Mouse (Mus musculus) hindbrain, embryonic 15.5 days (tissue): ENCODE measurements around the gene Kcnj8. TPM values are rescaled to one million over a fixed set of nuclear protein-coding genes. Genes with fewer than 3 reads are reported as not detected.
"Not testable (repeated sequence)": the region's sequence is repeated elsewhere in the genome, so short reads cannot be mapped to it uniquely, and the experiment has no call there.

Source experiments
- ATAC-seq: fragments of 200-750 bp; cut with Nextera tagmentation; 2 replicates; pipeline ENCODE4 v1.8.0; 2017; ENCODE audit warnings: low read depth, moderate number of reproducible peaks, moderate TSS enrichment; ENCODE audit not compliant: low FRiP score
- H3K27ac ChIP-seq: fragments of 300-500 bp; sonication (generic); replicated peaks from 2 replicates; pipeline ENCODE4 v1.5.1; 2015; ENCODE audit warnings: mild to moderate bottlenecking, inconsistent platforms
- H3K27me3 ChIP-seq: fragments of 300-500 bp; sonication (generic); 2 replicates; pipeline ENCODE4 v1.6.1; 2015; ENCODE audit warnings: control low read depth, inconsistent platforms
- H3K36me3 ChIP-seq: fragments of 300-500 bp; sonication (generic); 2 replicates; pipeline ENCODE4 v1.6.1; 2015; ENCODE audit warnings: control low read depth, inconsistent platforms
- H3K4me1 ChIP-seq: fragments of 300-500 bp; sonication (generic); replicated peaks from 2 replicates; pipeline ENCODE4 v1.6.1; 2015; ENCODE audit warnings: control low read depth, inconsistent platforms
- H3K4me2 ChIP-seq: fragments of 300-500 bp; sonication (generic); 2 replicates; pipeline ENCODE4 v1.6.1; 2015; ENCODE audit warnings: moderate library complexity, mild to moderate bottlenecking, inconsistent platforms
- H3K4me3 ChIP-seq: fragments of 300-500 bp; sonication (generic); 2 replicates; pipeline ENCODE4 v1.5.1; 2015; ENCODE audit warnings: mild to moderate bottlenecking, inconsistent platforms
- H3K9ac ChIP-seq: fragments of 300-500 bp; sonication (generic); 2 replicates; pipeline ENCODE4 v1.6.1; 2015; ENCODE audit warnings: inconsistent platforms
- H3K9me3 ChIP-seq: fragments of 300-500 bp; sonication (generic); 2 replicates; pipeline ENCODE4 v1.6.1; 2016; ENCODE audit warnings: control low read depth, inconsistent platforms
- WGBS: fragments of 180-500 bp; shearing (Covaris S2); methylation state at CpG from one replicate; pipeline ENCODE4 v1.1.7; 2015; 5-methylcytosine and 5-hydroxymethylcytosine counted together
- polyA plus RNA-seq: library from polyadenylated mRNA; unstranded; fragments of >200 nt; fragmentation: Nextera tagmentation; extraction: Ambion mirVana; gene quantifications from 2 replicates; pipeline ENCODE4 v1.2.1, GENCODE M21; 2015

Kcnj8 gene
- polyA plus RNA-seq, 1 experiment from 2014 or later = 13.6 TPM

DNA sequence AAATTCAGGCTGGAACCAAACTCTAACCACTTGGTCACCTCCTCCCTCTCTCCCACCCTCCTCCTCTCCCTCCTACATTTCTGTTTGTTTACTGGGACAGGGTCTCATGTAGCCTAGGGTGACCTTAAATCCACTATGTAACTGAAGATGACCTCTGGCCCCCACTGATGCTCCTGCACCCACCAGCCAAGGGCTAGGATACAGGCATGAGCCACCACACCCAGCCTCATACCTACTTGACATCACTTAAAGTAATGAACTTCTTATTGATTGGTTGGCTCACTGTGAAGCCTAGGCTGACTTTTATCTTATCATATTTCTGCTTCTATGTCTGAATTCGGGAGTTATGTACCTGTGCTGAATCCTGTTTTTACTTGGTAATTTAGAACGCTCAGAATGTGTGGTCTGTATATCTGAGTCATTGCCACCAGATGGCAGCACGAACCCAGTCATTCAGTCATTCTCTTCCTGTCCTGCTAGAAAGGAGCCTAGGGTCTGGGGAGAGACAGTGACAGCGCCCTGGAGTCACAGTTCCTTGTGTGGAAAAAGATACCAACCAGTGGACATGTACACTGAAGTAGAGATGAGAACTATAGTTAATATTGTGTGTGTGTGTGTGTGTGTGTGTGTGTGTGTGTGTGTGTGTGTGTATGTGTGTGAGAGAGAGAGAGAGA, 46.6 kb downstream of the Kcnj8 start:
- WGBS = 12% methylated on average over 4 of the region's 4 CpGs
- H3K9ac ChIP-seq = no peak overlapping the region
- H3K4me3 ChIP-seq = no peak overlapping the region
- no peaks in the 10 kb centered on the region for H3K36me3 ChIP-seq
- ATAC-seq = peak; percentile 80
- no peak overlapping the region for H3K4me2 ChIP-seq
- H3K27ac ChIP-seq = no peak overlapping the region
- H3K4me1 ChIP-seq = no peaks in the 10 kb centered on the region
- no peaks in the 10 kb centered on the region for H3K9me3 ChIP-seq
- no peaks in the 10 kb centered on the region for H3K27me3 ChIP-seq

DNA sequence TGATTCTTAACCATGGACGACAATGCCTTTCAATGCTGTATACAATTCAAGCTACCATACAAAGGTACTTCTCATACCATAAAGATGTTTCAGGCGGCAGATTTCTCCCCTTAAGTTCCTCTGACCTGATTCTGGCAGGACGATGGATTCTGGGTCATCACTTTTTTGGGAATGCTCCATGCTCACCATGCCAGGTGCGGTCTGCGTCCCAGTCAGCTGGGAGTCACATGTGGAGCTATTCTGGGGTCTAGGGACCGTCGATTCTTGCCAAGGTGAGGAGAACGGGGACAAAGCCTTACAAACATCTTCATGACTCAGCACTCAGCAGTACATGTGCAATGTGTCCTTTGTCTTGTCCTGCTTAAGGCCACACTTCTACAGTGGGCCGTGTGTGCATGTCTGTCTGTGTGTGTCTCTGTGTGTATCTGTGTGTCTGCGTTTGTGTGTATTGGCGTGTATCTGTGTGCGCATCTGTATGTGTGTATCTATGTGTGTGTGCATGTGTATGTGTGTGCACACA, 49.8 kb downstream of the Kcnj8 start:
- no peaks in the 10 kb centered on the region for H3K4me1 ChIP-seq
- no peak for ATAC-seq
- 85% methylated on average over 12 of the region's 12 CpGs for WGBS
- no peak overlapping the region for H3K27ac ChIP-seq
- no peaks in the 10 kb centered on the region for H3K9me3 ChIP-seq
- H3K4me3 ChIP-seq = no peak overlapping the region
- H3K36me3 ChIP-seq = no peaks in the 10 kb centered on the region
- no peak overlapping the region for H3K4me2 ChIP-seq
- no peaks in the 10 kb centered on the region for H3K27me3 ChIP-seq
- no peak overlapping the region for H3K9ac ChIP-seq

DNA sequence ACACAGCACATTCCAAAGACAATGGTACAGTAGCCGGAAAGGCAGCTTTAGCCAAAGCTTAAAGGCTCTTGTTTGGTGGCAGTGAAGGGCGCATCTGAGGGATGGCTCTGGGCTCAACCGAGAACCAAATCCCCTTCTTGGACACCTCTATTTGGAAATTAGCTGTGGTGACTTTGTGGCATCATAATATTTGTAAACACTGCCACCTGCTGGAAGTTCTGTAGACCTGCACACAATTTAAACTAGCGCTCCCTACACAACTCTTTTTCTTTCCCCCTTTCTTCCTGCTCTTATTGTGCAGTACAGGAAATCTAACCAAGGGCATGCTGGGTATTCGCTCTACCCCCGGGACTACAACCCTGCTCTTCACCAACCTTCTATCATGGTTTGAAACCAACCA, 52.3 kb downstream of the Kcnj8 start:
- no peaks in the 10 kb centered on the region for H3K9me3 ChIP-seq
- peak; percentile 50; the same call in 1 of the 2 replicates for ATAC-seq
- no peak overlapping the region for H3K9ac ChIP-seq
- H3K27me3 ChIP-seq = no peaks in the 10 kb centered on the region
- no peaks in the 10 kb centered on the region for H3K36me3 ChIP-seq
- no peak overlapping the region for H3K4me3 ChIP-seq
- 13% methylated on average over 6 of the region's 6 CpGs for WGBS
- no peak overlapping the region for H3K4me2 ChIP-seq
- no peaks in the 10 kb centered on the region for H3K4me1 ChIP-seq
- H3K27ac ChIP-seq = no peak overlapping the region

DNA sequence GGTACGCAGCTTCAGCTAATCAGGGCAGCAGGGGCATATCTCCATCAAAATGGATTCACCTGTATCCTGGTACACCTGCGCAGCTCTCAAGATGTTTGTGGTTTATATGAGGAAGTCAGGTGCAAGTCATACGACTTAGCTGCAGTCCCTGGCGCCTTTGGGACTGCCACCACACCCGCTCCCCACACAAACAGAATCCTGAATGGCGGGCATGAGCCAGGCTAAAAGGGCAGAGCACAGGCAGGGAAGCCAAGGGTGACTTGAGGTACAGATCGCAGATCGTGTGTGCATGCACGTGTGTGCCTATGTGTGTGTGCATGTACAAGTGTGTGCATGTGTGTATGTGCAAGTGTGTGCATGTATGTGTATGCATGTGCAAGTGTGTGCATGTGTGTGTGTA, 56.0 kb downstream of the Kcnj8 start:
- H3K27me3 ChIP-seq = peaks cover 15% of the 10 kb centered on the region; the same call in 1 of the 2 replicates
- H3K9ac ChIP-seq = not testable (repeated sequence)

DNA sequence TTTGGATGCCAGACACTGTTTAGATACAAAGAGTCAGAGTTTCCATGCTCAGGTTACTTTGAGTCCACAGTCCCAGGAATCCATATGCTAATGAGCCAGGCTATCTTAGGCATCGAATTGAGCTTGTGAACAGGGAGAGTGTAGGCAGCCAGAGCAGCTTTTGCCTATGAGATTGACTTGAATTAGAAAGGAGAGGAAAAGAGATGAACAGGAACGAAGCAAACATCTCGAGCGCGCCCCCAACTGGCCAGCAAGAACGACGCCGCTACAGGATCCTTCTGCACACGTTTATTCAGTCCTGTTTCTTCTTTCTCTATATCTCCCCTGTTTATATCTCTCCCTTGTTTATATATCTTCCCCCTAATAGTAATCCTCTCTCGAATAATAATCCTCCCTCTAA, 56.5 kb downstream of the Kcnj8 start:
- Histone ChIP-seq H3K9me3 (no peaks in the 10 kb centered on the region), H3K27ac (no peak overlapping the region), H3K36me3 (no peaks in the 10 kb centered on the region), H3K9ac (no peak overlapping the region), H3K27me3 (peaks cover 15% of the 10 kb centered on the region; the same call in 1 of the 2 replicates), H3K4me2 (no peak overlapping the region), H3K4me1 (no peaks in the 10 kb centered on the region), H3K4me3 (no peak overlapping the region)
- WGBS = 5% methylated on average over 10 of the region's 10 CpGs
- ATAC-seq = no peak

More for the DNA sequence above, 56.0 kb downstream of the Kcnj8 start:
- H3K9me3 ChIP-seq, H3K4me2 ChIP-seq, H3K27ac ChIP-seq, H3K4me1 ChIP-seq, H3K36me3 ChIP-seq, H3K4me3 ChIP-seq, ATAC-seq: not testable (repeated sequence)
- 79% methylated on average over 9 of the region's 9 CpGs for WGBS

Other genes starting within 250 kb of the Kcnj8 start
- 0.40 and 0.50 TPM in 2 replicates for gene Slco1a5, start 248.6 kb downstream of the Kcnj8 start, polyA plus RNA-seq
- gene Pyroxd1, start 226.0 kb downstream of the Kcnj8 start, polyA plus RNA-seq = 17.8 and 18.4 TPM in 2 replicates
- 22.2 and 23.9 TPM in 2 replicates for gene Recql, start 184.5 kb downstream of the Kcnj8 start, polyA plus RNA-seq
- 71.4 and 77.5 TPM in 2 replicates for gene Golt1b, start 184.4 kb downstream of the Kcnj8 start, polyA plus RNA-seq
- 3.0 and 4.7 TPM in 2 replicates for gene Spx, start 158.2 kb downstream of the Kcnj8 start, polyA plus RNA-seq
- not detected in 2 replicates for gene Gys2, start 98.5 kb downstream of the Kcnj8 start, polyA plus RNA-seq
- gene Ldhb, start 63.7 kb downstream of the Kcnj8 start, polyA plus RNA-seq = 477 and 483 TPM in 2 replicates
- gene Abcc9, start 130.7 kb upstream of the Kcnj8 start, polyA plus RNA-seq = 3.3 and 3.4 TPM in 2 replicates
- 185 and 188 TPM in 2 replicates for gene Cmas, start 185.1 kb upstream of the Kcnj8 start, polyA plus RNA-seq
- 0.30 TPM in 1 of 2 replicates, not detected in the other for gene Sult6b2, start 232.9 kb upstream of the Kcnj8 start, polyA plus RNA-seq